In the genomic region with DNA sequence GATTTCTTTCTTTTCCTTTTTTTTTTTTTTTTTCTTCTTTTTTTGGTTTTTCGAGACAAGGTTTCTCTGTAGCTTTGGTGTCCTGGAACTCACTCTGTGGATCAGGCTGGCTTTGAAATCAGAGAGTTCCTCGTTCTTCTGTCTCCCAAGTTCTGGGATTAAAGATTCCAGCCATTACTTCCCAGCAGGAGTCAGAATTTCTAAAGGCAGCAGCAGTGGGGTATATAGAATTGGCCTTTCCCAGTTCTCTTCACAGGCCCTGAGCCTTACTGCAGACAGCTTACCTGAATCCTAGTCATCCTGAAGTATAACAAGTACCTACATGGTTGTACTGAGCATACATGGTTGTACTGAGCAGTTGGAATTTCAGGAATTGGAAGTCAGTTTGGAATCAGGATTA, we compare ENCODE assay signal across 10 mouse cellular contexts. TPM values are rescaled to one million over a fixed set of nuclear protein-coding genes. Genes with fewer than 3 reads are reported as not detected.
DNase-seq lines count a peak whose midpoint lies in the region; ATAC-seq and TF ChIP-seq lines count a peak whose summit lies in the region.
"Had no signal": no experiment of that assay in that cellular context is flagged by ENCODE, and none has a peak within 500 bp of the region (broad histone marks: within the 10 kb centered on the region; RNA-seq: fewer than 3 reads in every experiment).

No protein-coding gene starts in this region.

- H3K27ac ChIP-seq in forebrain, embryonic 11.5 days (ENCODE audit: low read depth, low read length) = no peak overlapping the region
- no peak overlapping the region for H3K27ac ChIP-seq in forebrain, embryonic 16.5 days (ENCODE audit: low read length)
- H3K27ac ChIP-seq in intestine, embryonic 14.5 days (ENCODE audit: low read depth) = no peak overlapping the region
- H3K27ac ChIP-seq in intestine, postnatal 0 days (ENCODE audit: low read depth, low read length) = no peak overlapping the region
- peak overlapping the region; percentile 91 for H3K27ac ChIP-seq in liver, embryonic 15.5 days (replicated peaks)

- peak overlapping the region; percentile 26; the same call in 1 of the 2 replicates for H3K4me2 ChIP-seq in forebrain, embryonic 11.5 days (ENCODE audit: low read depth, low read length, severe bottlenecking)
- no peak overlapping the region for H3K4me2 ChIP-seq in forebrain, embryonic 16.5 days (ENCODE audit: low read length)
- peak overlapping the region; percentile 88 for H3K4me2 ChIP-seq in intestine, embryonic 14.5 days (ENCODE audit: low read length)
- H3K4me2 ChIP-seq in intestine, postnatal 0 days (replicated peaks; ENCODE audit: low read depth) = no peak overlapping the region
- peak overlapping the region; percentile 96 for H3K4me2 ChIP-seq in liver, embryonic 15.5 days

- no peaks in the 10 kb centered on the region for H3K36me3 ChIP-seq in forebrain, embryonic 11.5 days (ENCODE audit: control insufficient read depth, insufficient read depth, low read length)
- H3K36me3 ChIP-seq in forebrain, embryonic 16.5 days (ENCODE audit: control insufficient read depth, insufficient read depth) = no peaks in the 10 kb centered on the region
- peaks cover 12% of the 10 kb centered on the region; the same call in 1 of the 2 replicates for H3K36me3 ChIP-seq in intestine, embryonic 14.5 days (ENCODE audit: control insufficient read depth, insufficient read depth, low read length)
- H3K36me3 ChIP-seq in intestine, postnatal 0 days (ENCODE audit: control insufficient read depth, insufficient read depth) = no peaks in the 10 kb centered on the region
- peaks cover 13% of the 10 kb centered on the region; the same call in 1 of the 2 replicates for H3K36me3 ChIP-seq in liver, embryonic 15.5 days (replicated peaks)

- no peaks in the 10 kb centered on the region for H3K9me3 ChIP-seq in forebrain, embryonic 11.5 days (ENCODE audit: control insufficient read depth, low read length)
- no peaks in the 10 kb centered on the region for H3K9me3 ChIP-seq in forebrain, embryonic 16.5 days (ENCODE audit: control insufficient read depth, low read length)
- H3K9me3 ChIP-seq in intestine, embryonic 14.5 days (ENCODE audit: control insufficient read depth, low read length) = no peaks in the 10 kb centered on the region
- no peaks in the 10 kb centered on the region for H3K9me3 ChIP-seq in intestine, postnatal 0 days (ENCODE audit: control insufficient read depth)
- no peaks in the 10 kb centered on the region for H3K9me3 ChIP-seq in liver, embryonic 15.5 days (replicated peaks)

- no peak for DNase-seq in forebrain, embryonic 11.5 days (ENCODE audit: low spot score)
- DNase-seq in intestine, embryonic 14.5 days (ENCODE audit: low spot score) = no peak
- DNase-seq in R1 (ENCODE audit: low read depth, low spot score) = peak; percentile 79
- no peak for DNase-seq in neural tube, embryonic 10.5 days (ENCODE audit: extremely low spot score, low spot score)
- no peak for DNase-seq in retina, postnatal 1 day
- DNase-seq: adrenal gland, postnatal 36 days; cerebellum, postnatal 25 days had no signal

- H3K4me3 ChIP-seq in forebrain, embryonic 11.5 days (ENCODE audit: low read depth, low read length) = no peak overlapping the region
- no peak overlapping the region for H3K4me3 ChIP-seq in forebrain, embryonic 16.5 days (replicated peaks; ENCODE audit: low read length)
- H3K4me3 ChIP-seq in intestine, embryonic 14.5 days (ENCODE audit: low read depth, low read length) = no peak overlapping the region; the same call in 1 of the 2 replicates
- H3K4me3 ChIP-seq in intestine, postnatal 0 days (ENCODE audit: low read depth, low read length) = no peak overlapping the region
- H3K4me3 ChIP-seq in liver, embryonic 15.5 days (replicated peaks) = peak overlapping the region; percentile 75

- TF ChIP-seq CTCF in intestine, postnatal 0 days (IDR thresholded peaks at IDR 0.05; ENCODE audit: low read depth) = no peak

- WGBS in forebrain, embryonic 11.5 days = 19% methylated on average over 2 of the region's 2 CpGs
- 35% methylated on average over 2 of the region's 2 CpGs for WGBS in forebrain, embryonic 16.5 days
- WGBS in intestine, embryonic 14.5 days = 81% methylated on average over 2 of the region's 2 CpGs
- WGBS in intestine, postnatal 0 days = 80% methylated on average over 2 of the region's 2 CpGs
- WGBS in liver, embryonic 15.5 days (ENCODE audit: insufficient replicate concordance) = 40% methylated on average over 2 of the region's 2 CpGs

- ATAC-seq in forebrain, embryonic 11.5 days (replicated peaks; ENCODE audit: low FRiP score) = no peak
- no peak for ATAC-seq in forebrain, embryonic 16.5 days
- ATAC-seq in intestine, embryonic 14.5 days (replicated peaks; ENCODE audit: low FRiP score, low TSS enrichment, low read depth) = no peak
- no peak for ATAC-seq in intestine, postnatal 0 days
- no peak for ATAC-seq in liver, embryonic 15.5 days (ENCODE audit: insufficient read depth)

- peaks cover 2% of the 10 kb centered on the region; the same call in 1 of the 2 replicates for H3K4me1 ChIP-seq in forebrain, embryonic 11.5 days (replicated peaks; ENCODE audit: control insufficient read depth, insufficient read depth, low read length)
- peaks cover 11% of the 10 kb centered on the region for H3K4me1 ChIP-seq in forebrain, embryonic 16.5 days (replicated peaks; ENCODE audit: control insufficient read depth, insufficient read depth, low read length)
- H3K4me1 ChIP-seq in intestine, embryonic 14.5 days (replicated peaks; ENCODE audit: control insufficient read depth, insufficient read depth, low read length) = no peaks in the 10 kb centered on the region; the same call in 1 of the 2 replicates
- H3K4me1 ChIP-seq in intestine, postnatal 0 days (replicated peaks; ENCODE audit: control insufficient read depth, insufficient read depth, low read length) = no peaks in the 10 kb centered on the region
- H3K4me1 ChIP-seq in liver, embryonic 15.5 days (replicated peaks) = peaks cover 62% of the 10 kb centered on the region

- H3K27me3 ChIP-seq in forebrain, embryonic 11.5 days (ENCODE audit: control insufficient read depth, insufficient read depth, low read length) = no peaks in the 10 kb centered on the region
- H3K27me3 ChIP-seq in forebrain, embryonic 16.5 days (replicated peaks; ENCODE audit: control insufficient read depth, insufficient read depth, low read length) = no peaks in the 10 kb centered on the region; the same call in 1 of the 2 replicates
- no peaks in the 10 kb centered on the region for H3K27me3 ChIP-seq in intestine, embryonic 14.5 days (replicated peaks; ENCODE audit: control insufficient read depth, insufficient read depth, low read length)
- H3K27me3 ChIP-seq in intestine, postnatal 0 days (replicated peaks; ENCODE audit: control insufficient read depth, insufficient read depth, low read length) = no peaks in the 10 kb centered on the region
- no peaks in the 10 kb centered on the region for H3K27me3 ChIP-seq in liver, embryonic 15.5 days

- H3K9ac ChIP-seq in forebrain, embryonic 11.5 days (ENCODE audit: low read length) = no peak overlapping the region
- H3K9ac ChIP-seq in forebrain, embryonic 16.5 days (replicated peaks; ENCODE audit: low read depth, low read length) = no peak overlapping the region
- no peak overlapping the region for H3K9ac ChIP-seq in intestine, embryonic 14.5 days (ENCODE audit: low read length)
- H3K9ac ChIP-seq in intestine, postnatal 0 days (ENCODE audit: low read depth, low read length) = no peak overlapping the region
- H3K9ac ChIP-seq in liver, embryonic 15.5 days = peak overlapping the region; percentile 87

RNA-seq across cellular contexts. Expression of a gene that starts 1.8 kb away (rescaled TPM):
- polyA plus RNA-seq in forebrain, embryonic 11.5 days (2014; fragmentation: Nextera tagmentation; extraction: Ambion mirVana) = 40.4 and 43.6 TPM in 2 replicates
- 24.2 and 27.2 TPM in 2 replicates for polyA plus RNA-seq in forebrain, embryonic 16.5 days (2015; fragmentation: Nextera tagmentation; extraction: Ambion mirVana)
- polyA plus RNA-seq in intestine, embryonic 14.5 days (2014; fragmentation: Nextera tagmentation; extraction: Ambion mirVana) = 88.2 and 89.1 TPM in 2 replicates
- 14.3 and 16.4 TPM in 2 replicates for polyA plus RNA-seq in intestine, postnatal 0 days (2015; fragmentation: Nextera tagmentation; extraction: Ambion mirVana)
- polyA plus RNA-seq in liver, embryonic 15.5 days (2015; fragmentation: Nextera tagmentation; extraction: Ambion mirVana) = 38.6 and 40.3 TPM in 2 replicates

Comparison
In these comparisons a context has a peak if more than half of its experiments do, and no peak if none do; other contexts are left out.
1. H3K4me2 ChIP-seq: peak in forebrain, embryonic 11.5 days (single experiment), intestine, embryonic 14.5 days (single experiment) and liver, embryonic 15.5 days (single experiment); none in forebrain, embryonic 16.5 days (single experiment) and intestine, postnatal 0 days (single experiment).